Mouse (Mus musculus) brown adipose tissue, adult 24 weeks (tissue): ENCODE measurements around the gene Tbx21. TPM values are rescaled to one million over a fixed set of nuclear protein-coding genes. Genes with fewer than 3 reads are reported as not detected.

Source experiments
- H3K27ac ChIP-seq: fragments of 200-500 bp; replicated peaks from 2 replicates; pipeline ENCODE4 v1.5.1; 2012; ENCODE audit warnings: low read depth, mild to moderate bottlenecking, low read length
- H3K4me1 ChIP-seq: fragments of 200-500 bp; 2 replicates; pipeline ENCODE4 v1.6.1; 2012; ENCODE audit warnings: low read length, mixed read lengths; ENCODE audit not compliant: control insufficient read depth, insufficient read depth, insufficient read length
- H3K4me3 ChIP-seq: fragments of 200-500 bp; 2 replicates; pipeline ENCODE4 v1.5.1; 2012; ENCODE audit warnings: low read depth, mild to moderate bottlenecking, low read length, moderate library complexity; ENCODE audit not compliant: insufficient read depth
- polyA plus RNA-seq: library from polyadenylated mRNA; stranded (reverse); fragments of >200 nt; gene quantifications from 2 replicates; pipeline ENCODE4 v1.2.4, GENCODE M21; 2012; ENCODE audit not compliant: missing spikeins, insufficient read depth, insufficient read length

Tbx21 gene
- polyA plus RNA-seq, 1 experiment = 1.1 TPM

DNA sequence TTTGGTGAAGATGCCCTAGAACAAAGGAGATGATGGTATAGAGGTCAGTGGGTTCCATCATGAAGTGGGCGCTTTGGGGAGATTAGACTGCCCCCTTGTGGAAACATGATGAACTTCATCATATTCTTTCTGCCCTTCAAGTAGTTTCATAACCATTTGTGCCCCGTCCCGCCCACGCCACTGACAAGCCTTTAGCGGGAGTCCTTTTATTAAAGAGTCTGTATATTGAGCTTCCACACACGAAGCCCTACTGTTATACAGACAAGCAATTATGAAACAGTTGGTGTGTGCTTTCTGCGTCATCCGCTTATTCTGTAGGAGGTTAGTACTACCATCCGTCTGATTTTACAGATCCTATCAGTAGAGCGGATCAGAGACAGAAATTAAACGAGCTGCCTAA, 32.2 kb downstream of the Tbx21 start:
- Histone ChIP-seq H3K27ac (no peak overlapping the region), H3K4me3 (no peak overlapping the region), H3K4me1 (peaks cover 3% of the 10 kb centered on the region; the same call in 1 of the 2 replicates)

DNA sequence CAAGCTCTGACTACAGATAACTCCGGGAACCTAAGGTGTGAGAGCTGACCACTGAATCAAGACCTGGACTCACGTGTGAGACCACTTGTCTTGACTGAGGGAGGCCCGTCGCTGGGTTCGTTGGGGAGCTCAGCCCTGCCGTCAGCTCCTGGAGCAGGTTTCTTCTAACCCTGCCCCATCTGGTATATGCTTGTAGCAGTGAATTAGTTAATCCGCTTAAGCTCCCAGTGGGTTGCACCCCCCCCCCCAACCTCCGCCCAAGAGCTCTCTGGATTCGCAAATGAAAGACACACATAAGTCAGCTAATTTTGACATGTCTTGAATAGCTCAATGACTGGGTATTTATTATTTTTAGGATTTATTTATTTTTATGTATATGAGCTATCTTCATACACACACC, 34.8 kb downstream of the Tbx21 start:
- H3K4me1 ChIP-seq = peaks cover 3% of the 10 kb centered on the region; the same call in 1 of the 2 replicates
- H3K27ac ChIP-seq = no peak overlapping the region
- H3K4me3 ChIP-seq = no peak overlapping the region

DNA sequence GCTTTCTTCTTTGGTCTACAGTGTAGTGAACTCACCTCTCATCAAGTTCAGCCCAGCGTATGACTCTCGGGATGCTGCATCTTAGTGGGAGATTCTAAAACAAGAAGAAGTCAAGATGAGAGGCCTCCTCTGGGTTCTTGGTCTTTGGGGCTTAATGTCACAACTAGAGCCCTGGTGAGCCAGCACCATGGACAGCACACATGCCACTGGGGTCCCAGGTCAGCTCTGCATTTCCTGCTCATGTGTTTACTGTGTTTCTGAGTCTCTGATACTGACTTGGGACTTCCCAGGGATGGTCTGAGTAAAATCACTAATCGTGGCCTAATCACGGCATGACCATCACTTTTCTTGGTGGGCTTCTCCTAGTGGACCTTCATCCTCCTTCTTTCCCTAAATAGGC, 36.4 kb downstream of the Tbx21 start:
- no peak overlapping the region for H3K4me3 ChIP-seq
- H3K27ac ChIP-seq = no peak overlapping the region
- 0 out of 2 replicates have a peak, but pooled peaks cover under 1% of the 10 kb centered on the region for H3K4me1 ChIP-seq

DNA sequence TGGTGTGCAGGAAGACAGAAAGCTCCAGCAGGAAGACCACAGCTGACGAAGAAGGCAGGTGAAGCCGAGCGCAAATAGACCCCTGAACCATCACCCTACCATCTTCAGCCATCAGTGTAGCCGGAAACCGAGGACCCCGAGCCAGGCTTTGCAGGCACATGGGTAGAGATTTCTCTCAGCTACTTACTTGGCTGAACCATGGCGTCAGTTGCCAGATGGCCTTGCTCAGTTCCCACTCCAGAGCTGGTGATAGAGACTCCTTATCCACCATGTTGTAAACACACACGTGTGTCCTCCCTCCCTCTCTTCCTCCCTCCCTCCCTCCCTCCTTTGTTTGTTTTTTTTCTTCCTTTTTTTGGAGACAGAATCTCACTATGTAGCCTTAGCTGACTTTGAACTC, 40.9 kb downstream of the Tbx21 start:
- no peaks in the 10 kb centered on the region for H3K4me1 ChIP-seq
- no peak overlapping the region for H3K27ac ChIP-seq
- H3K4me3 ChIP-seq = no peak overlapping the region

DNA sequence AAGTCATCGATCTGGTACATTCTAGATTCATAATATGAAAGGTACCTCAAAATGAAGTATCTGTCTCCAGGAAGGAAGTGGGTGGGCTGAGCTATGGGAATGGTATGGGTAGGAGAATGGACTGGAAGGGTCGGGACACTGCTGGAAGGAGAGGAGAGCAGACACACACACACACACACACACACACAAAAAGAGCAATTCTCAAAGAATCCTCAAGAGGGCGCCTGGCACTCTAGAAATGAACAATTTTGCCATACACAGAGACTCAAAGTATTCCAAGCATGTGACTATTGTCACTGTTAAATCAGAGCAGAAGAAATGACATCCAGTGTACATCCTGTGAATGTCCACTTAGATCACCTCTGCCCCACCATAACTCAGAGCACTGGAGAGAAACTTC, 42.6 kb downstream of the Tbx21 start:
- H3K4me3 ChIP-seq = no peak overlapping the region

DNA sequence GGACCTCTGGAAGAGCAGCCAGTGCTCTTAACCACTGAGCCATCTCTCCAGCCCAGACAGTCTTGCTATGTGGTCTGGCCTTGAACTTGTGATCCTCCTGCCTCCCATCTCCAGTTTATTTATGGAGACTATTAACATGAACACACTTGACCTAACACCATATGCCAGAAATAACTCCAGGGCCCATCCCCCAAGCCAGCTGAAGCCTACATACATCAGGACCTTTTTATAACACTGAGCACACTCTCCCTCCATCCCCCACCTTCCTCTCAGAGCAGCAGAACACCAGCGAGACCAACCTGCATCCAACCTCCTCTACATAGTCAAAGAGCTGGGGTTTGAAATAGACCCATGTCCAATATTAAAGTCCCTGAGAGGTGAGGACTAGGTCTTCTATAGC, 44.0 kb downstream of the Tbx21 start:
- H3K27ac ChIP-seq = no peak overlapping the region
- no peaks in the 10 kb centered on the region for H3K4me1 ChIP-seq
- H3K4me3 ChIP-seq = no peak overlapping the region

More for the DNA sequence above, 42.6 kb downstream of the Tbx21 start:
- Histone ChIP-seq H3K4me1 (no peaks in the 10 kb centered on the region), H3K27ac (no peak overlapping the region)

DNA sequence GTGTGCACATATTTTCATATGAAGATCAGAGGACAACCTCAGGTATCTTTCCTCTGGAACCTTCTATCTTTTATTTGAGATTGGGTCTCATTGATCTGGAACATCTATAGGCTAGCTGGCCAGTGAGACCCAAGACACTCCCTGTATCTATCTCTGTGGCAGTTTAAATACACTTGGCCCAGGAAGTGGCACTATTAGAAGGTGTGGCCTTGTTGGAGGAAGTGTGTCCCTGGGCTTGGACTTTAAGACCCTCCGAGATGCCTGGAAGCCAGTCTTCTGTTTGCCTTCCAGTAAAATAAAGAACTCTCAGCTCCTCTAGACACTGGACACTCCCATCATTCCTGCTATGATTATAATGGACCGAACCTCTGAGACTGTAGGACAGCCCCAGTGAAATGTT, 45.4 kb downstream of the Tbx21 start:
- H3K27ac ChIP-seq = no peak overlapping the region
- no peak overlapping the region for H3K4me3 ChIP-seq
- no peaks in the 10 kb centered on the region for H3K4me1 ChIP-seq

DNA sequence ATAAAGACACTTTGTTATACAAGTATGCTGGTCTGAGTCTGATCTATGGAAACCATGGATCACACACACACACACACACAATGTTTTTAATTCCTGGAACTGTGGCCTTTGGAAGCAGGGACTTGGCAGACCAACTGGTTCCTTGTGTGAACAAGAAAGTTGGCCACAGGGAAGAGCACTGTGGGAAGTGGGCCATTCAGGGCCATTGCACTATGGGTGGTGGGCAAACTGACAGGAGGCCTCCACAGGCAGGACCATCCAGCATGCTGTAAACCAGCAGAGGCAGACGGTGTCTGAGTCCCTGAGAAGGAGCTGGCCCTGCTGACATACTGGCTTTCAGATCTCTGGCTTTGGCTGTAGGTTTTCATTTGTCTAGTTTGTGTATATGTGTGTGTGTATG, 45.8 kb downstream of the Tbx21 start:
- Histone ChIP-seq H3K4me1 (no peaks in the 10 kb centered on the region), H3K4me3 (no peak overlapping the region), H3K27ac (no peak overlapping the region)

DNA sequence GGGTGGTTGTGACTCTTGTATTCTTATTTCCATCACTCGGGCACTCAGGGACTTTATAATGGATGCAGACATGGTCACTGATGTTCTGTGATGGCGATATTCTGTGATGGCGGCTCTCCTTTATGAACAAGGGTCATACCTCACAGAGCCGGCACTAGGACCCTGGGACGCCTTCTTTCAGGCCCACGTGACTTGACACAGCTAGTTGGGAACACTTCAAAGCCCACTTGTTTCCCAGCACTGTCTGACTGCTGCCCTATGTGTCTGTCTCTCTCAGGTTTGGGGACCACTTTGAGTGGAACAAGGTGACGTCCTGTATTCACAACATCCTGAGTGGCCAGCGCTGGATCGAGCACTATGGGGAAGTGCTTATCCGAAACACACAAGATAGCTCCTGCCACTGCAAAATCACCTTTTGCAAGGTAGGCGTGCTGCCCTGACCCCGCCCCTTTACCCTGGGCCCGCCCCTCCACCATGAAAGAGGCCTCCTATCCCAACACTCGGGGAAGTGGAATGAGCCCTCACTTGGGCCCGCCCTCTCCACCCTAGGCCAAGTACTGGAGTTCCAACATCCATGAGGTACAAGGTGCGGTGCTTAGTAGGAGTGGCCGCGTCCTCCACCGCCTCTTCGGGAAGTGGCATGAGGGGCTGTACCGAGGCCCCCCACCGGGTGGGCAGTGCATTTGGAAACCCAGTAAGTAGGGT, 48.3 kb downstream of the Tbx21 start:
- Histone ChIP-seq H3K4me3 (no peak overlapping the region), H3K27ac (no peak overlapping the region), H3K4me1 (no peaks in the 10 kb centered on the region)

DNA sequence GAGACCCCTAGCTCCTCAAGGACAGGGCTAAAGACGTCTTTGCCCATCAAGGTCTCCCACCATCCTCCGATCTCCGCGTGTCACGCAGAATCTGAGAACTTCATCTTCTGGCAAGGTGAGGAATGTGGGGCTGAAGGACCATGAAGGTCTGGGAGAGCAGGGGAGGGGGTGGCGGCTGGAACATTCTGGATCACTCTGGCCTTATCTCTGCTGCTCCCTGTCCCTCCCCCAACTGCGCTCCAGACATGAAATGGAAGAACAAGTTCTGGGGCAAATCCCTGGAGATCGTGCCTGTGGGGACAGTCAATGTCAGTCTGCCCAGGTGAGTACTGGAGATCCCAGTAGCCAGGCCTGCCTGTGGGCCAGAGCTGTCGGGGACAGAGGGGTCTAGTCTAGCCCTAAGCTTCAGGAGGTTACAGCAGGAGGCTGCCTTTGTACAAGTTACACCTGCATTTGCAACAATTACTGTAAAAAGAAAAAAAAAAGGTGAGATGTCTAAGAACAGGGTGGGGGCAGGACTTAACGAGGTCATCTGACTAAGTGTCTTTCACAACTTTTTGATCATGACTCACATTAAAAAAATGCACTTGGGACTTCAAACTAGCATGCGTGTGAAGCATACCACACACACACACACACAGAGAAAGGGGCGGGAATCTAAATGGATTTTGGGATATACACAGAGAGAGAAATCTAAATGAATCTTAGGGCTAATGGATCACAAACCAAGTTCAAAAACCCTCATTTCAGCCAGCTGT, 49.4 kb downstream of the Tbx21 start:
- no peaks in the 10 kb centered on the region for H3K4me1 ChIP-seq
- no peak overlapping the region for H3K27ac ChIP-seq
- H3K4me3 ChIP-seq = no peak overlapping the region

DNA sequence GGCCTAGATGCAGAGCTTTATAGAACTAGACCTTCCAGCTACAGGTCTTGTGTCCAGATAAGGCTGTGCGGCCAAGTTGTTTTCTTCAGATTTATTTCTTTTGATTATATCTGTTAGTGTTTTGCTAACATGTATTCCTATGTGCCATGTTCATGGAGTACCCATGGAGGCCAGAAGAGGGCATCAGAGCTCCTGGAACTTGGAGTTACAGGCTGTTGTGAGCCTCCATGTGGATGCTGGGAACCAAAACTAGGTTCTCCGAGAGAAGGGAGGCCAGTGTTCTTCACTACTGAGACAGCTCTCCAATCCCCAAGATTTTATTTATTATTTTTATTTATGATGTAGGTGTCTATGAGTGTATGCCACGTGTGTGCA, 51.2 kb downstream of the Tbx21 start:
- Histone ChIP-seq H3K4me3 (no peak overlapping the region), H3K27ac (no peak overlapping the region), H3K4me1 (no peaks in the 10 kb centered on the region)

DNA sequence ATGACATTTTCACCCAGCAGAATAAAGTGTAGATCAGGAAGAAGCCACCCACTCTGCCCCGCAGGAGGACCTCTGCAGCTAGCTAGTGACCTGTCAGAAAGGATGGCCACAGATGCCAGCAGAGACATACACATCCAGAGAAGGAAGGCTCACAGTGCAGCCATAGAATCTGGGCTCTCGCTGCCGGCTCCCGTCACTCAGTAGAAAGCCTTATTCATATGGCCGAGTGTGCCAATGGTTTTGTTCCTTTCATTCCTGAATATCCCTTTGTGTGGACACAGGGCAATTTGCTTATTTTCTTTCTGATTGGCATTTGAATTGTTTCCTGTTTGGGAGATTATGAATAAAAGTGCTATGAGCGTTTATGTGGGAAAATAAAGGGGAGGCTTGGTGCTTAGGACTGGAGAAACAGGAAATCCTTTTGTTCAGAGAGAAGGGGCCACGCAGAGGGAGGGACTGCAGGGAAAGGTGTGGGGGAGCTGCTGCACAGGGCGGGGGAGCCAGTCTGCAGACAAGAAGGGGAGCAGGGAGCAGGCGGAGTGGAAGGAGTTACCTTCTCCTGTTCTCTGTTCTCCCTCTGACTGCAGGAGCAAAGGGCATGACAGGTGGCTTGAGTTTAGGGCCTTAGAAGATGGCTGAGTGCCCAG, 51.7 kb downstream of the Tbx21 start:
- Histone ChIP-seq H3K4me3 (no peak overlapping the region), H3K27ac (no peak overlapping the region), H3K4me1 (no peaks in the 10 kb centered on the region)

DNA sequence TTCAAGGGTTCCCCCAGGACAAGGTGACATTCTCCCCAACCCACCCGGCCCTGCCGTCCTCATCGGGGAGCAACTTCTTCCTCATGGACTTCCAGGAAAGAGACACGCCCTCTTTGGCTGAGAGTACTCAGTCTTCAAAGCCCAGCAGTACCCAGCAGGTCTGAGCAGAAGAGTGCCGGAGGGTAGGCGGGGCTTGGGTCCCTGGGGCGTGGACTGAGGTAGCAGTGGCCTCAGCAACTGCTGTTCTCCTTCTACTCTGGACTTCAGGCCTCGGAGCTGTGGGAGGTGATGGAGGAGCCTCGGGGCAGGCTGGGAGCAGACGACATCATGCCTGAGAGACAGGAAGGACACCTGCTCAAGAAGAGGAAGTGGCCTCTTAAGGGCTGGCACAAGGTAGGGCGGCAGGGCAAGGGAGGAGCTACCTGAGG, 62.9 kb downstream of the Tbx21 start:
- H3K4me1 ChIP-seq = peaks cover 13% of the 10 kb centered on the region
- H3K4me3 ChIP-seq = peak overlapping the region; percentile 78; the same call in 1 of the 2 replicates
- H3K27ac ChIP-seq = no peak overlapping the region

DNA sequence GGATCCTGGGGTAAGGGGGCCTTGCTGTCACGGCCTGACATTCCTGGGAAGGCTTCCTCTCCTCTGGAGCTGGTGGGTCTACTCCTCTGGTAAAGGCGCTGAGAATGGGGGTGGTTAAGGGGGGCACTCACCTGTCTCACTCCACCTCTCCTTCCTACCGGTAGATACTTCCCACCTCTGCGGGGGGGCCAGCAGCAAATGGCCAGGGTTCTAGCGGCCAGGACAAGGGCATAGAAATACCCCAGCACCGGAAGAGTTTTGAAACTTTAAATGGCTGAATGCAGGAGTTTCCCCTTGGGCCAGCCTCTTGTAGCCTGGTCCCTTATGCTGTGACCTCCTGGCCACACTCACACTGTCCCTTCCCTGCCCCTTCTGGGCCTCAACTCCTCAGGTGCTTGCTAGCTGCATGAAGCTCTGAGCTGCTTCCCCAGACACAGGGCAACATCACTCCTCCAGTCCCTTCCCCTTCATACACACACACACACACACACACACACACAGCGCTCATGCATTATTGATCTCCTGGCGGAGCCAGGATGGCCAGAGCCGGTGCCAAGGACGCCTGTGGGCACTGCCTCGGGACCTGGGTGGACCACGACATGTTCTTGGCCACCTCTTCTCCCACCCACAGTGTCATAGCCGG, 64.1 kb downstream of the Tbx21 start:
- H3K27ac ChIP-seq = no peak overlapping the region
- peaks cover 13% of the 10 kb centered on the region for H3K4me1 ChIP-seq
- H3K4me3 ChIP-seq = peak overlapping the region; percentile 78

DNA sequence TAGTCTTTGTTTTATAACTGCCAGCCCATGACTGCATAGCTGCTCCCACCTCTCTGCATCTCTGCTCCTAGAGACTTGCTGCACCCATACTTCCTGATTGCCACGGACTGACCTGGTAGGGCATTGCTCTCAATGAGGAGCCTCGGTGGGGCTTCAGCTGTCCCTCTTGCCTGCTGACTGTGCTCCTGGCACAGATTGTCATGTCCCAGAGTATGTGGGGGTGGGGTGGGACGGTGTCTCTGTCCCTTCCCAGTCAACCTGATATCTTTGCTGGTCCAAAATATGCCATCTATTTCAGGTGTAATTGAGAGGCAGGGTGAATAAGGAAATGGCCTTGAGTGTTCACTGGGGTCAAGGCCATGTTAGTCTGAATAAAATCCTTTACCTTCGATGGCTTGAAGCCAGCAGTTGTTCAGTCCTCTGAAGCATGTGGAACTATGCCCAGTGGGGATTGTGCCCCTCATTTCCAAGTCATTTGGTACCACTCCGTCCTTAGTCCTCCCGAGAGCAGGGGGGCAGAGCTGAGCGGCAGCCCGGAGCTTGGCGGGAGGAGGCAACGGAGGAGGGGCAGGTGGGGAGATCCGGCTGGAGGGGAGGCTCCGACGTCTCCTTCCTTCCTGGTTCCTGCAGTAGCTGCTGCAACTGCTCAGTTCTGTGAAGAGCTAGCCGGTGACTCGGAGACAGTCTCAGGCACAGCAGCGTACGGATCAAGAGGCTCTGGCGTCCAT, 64.8 kb downstream of the Tbx21 start, which contains the start of gene Osbpl7:
Gene Osbpl7, plus strand, starts transcription at position 413 of the 728 bp plus-strand sequence.
- H3K4me1 ChIP-seq = peaks cover 13% of the 10 kb centered on the region

More for the DNA sequence above, 64.8 kb downstream of the Tbx21 start, which contains the start of gene Osbpl7:
- Histone ChIP-seq H3K4me3 (peak within 1 kb of the TSS; percentile 78), H3K27ac (no peak within 1 kb of the TSS)
